Mouse (Mus musculus): ENCODE data around the gene Gm20388. TPM values are rescaled to one million over a fixed set of nuclear protein-coding genes. Genes with fewer than 3 reads are reported as not detected.

Gene Gm20388
- polyA plus RNA-seq, 1 experiment = 28.1 TPM

DNA sequence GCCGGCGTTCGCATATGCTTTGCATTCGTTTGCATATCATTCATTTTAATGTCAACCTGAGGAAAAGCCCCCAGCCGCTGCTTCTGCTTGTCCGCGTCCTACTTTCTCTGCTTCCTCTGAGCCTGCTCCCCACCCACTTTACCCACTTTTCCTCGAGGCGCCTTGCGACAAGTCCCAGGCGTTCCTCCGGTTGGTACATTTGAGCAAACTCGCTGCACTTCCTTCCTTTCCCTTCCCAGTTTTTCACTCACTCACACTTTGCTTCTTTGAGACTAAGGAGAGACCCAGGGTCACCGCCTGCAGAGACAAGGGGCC, 2768.2 kb downstream of the Gm20388 start:
- H3K27me3 ChIP-seq (ENCODE audit: control insufficient read depth, insufficient read depth, low read length, poor library complexity, severe bottlenecking) = peaks cover 10% of the 10 kb centered on the region

DNA sequence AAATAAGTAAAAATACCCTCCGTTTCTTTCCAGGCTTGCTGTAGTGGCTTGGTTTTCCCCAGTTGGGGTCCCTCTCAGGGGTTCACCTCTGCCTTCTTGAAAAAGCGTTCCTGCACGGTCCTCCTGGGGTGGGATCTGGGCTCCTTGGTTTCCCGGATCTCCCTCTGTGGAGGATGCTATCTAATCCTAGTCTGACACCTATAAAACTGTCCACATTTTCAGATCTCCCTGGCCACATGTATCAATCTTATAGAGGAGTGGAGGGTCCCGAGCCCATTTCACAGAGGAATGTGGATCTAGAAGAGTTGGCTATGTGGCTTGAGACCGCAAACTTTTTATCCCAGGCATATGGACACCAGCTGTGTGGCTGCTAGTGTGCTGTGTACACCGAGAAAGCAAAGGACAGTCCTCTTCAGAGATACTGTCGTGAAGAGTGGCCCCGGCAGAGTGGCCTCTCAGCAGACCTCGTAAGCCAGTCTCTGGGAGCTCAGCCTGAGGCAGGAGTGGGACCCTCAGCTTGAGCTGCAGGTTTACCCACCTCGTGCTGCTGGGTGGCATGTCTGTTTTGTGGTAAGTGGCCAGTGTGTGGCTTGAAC, 2768.8 kb downstream of the Gm20388 start:
- H3K4me1 ChIP-seq (ENCODE audit: control insufficient read depth, insufficient read depth, low read length) = no peaks in the 10 kb centered on the region

More for the DNA sequence above, 2768.2 kb downstream of the Gm20388 start:
- H3K27ac ChIP-seq (ENCODE audit: insufficient read depth, low read length) = no peak overlapping the region
- H3K9me3 ChIP-seq (replicated peaks; ENCODE audit: control insufficient read depth, insufficient read depth, low read length, poor library complexity, severe bottlenecking) = no peaks in the 10 kb centered on the region
- peak overlapping the region; percentile 66 for H3K4me3 ChIP-seq (ENCODE audit: low read depth, low read length)
- no peaks in the 10 kb centered on the region for H3K36me3 ChIP-seq (ENCODE audit: control insufficient read depth, insufficient read depth, low read length, poor library complexity, severe bottlenecking)
- H3K9ac ChIP-seq (ENCODE audit: low read depth, poor library complexity, severe bottlenecking) = peak overlapping the region; percentile 79
- TF ChIP-seq POLR2A (IDR thresholded peaks at IDR 0.05; ENCODE audit: insufficient read depth, low read length) = no peak
- TF ChIP-seq CTCF (IDR thresholded peaks at IDR 0.05; ENCODE audit: low read depth, low read length) = no peak
- TF ChIP-seq EP300 (IDR thresholded peaks at IDR 0.05; ENCODE audit: insufficient read depth, low read depth, low read length) = no peak
- no peaks in the 10 kb centered on the region for H3K4me1 ChIP-seq (ENCODE audit: control insufficient read depth, insufficient read depth, low read length)

DNA sequence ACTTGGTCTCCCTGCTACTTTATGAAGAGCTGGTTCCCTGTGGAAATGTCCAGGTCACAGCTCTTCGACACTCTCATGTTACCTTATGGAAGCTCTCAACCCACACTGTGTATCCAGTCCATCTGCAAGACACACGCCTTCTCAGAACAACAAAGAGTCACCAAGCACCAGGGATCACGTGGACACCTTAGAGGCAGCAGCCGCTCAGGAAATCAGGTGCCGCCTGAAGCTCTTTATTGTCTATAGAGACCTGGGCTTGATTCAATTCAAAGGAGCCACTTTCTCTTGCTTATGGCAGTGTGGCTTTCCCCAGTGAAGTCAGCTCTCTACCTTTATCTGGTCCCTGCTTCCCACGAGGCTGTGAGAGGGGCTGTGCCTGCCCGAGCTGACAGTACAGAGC, 2769.5 kb downstream of the Gm20388 start:
- peaks cover 10% of the 10 kb centered on the region for H3K27me3 ChIP-seq (ENCODE audit: control insufficient read depth, insufficient read depth, low read length, poor library complexity, severe bottlenecking)
- no peaks in the 10 kb centered on the region for H3K4me1 ChIP-seq (ENCODE audit: control insufficient read depth, insufficient read depth, low read length)
- TF ChIP-seq POLR2A (IDR thresholded peaks at IDR 0.05; ENCODE audit: insufficient read depth, low read length) (no peak), CTCF (IDR thresholded peaks at IDR 0.05; ENCODE audit: low read depth, low read length) (no peak), EP300 (IDR thresholded peaks at IDR 0.05; ENCODE audit: insufficient read depth, low read depth, low read length) (no peak)
- H3K9me3 ChIP-seq (replicated peaks; ENCODE audit: control insufficient read depth, insufficient read depth, low read length, poor library complexity, severe bottlenecking) = no peaks in the 10 kb centered on the region
- no peaks in the 10 kb centered on the region for H3K36me3 ChIP-seq (ENCODE audit: control insufficient read depth, insufficient read depth, low read length, poor library complexity, severe bottlenecking)
- no peak overlapping the region for H3K4me3 ChIP-seq (ENCODE audit: low read depth, low read length)
- no peak overlapping the region for H3K9ac ChIP-seq (ENCODE audit: low read depth, poor library complexity, severe bottlenecking)
- H3K27ac ChIP-seq (ENCODE audit: insufficient read depth, low read length) = no peak overlapping the region

More for the DNA sequence above, 2768.8 kb downstream of the Gm20388 start:
- no peak for TF ChIP-seq EP300 (IDR thresholded peaks at IDR 0.05; ENCODE audit: insufficient read depth, low read depth, low read length)
- TF ChIP-seq CTCF (IDR thresholded peaks at IDR 0.05; ENCODE audit: low read depth, low read length) = no peak
- TF ChIP-seq POLR2A (IDR thresholded peaks at IDR 0.05; ENCODE audit: insufficient read depth, low read length) = no peak
- H3K9ac ChIP-seq (ENCODE audit: low read depth, poor library complexity, severe bottlenecking) = no peak overlapping the region; the same call in 1 of the 2 replicates
- H3K4me3 ChIP-seq (ENCODE audit: low read depth, low read length) = no peak overlapping the region
- H3K27ac ChIP-seq (ENCODE audit: insufficient read depth, low read length) = no peak overlapping the region
- H3K9me3 ChIP-seq (replicated peaks; ENCODE audit: control insufficient read depth, insufficient read depth, low read length, poor library complexity, severe bottlenecking) = no peaks in the 10 kb centered on the region
- H3K36me3 ChIP-seq (ENCODE audit: control insufficient read depth, insufficient read depth, low read length, poor library complexity, severe bottlenecking) = no peaks in the 10 kb centered on the region
- H3K27me3 ChIP-seq (ENCODE audit: control insufficient read depth, insufficient read depth, low read length, poor library complexity, severe bottlenecking) = peaks cover 10% of the 10 kb centered on the region

DNA sequence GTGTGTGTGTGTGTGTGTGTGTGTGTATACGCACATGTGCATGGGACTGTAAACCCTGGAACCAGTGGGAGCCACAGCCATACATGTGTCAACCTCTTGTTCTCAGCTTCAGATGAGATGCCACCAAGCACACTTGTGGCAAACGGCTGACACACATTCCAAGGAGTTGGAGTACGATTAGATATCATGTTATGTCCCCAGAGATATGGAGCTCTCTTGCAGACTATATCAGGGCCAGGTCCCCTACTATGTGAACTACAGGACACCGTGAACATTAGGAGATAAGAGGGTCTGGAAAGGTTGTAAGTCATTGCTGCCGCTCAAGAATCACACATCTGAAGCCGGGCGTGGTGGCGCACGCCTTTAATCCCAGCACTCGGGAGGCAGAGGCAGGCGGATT, 2772.2 kb downstream of the Gm20388 start:
- no peaks in the 10 kb centered on the region for H3K36me3 ChIP-seq (ENCODE audit: control insufficient read depth, insufficient read depth, low read length, poor library complexity, severe bottlenecking)
- H3K27me3 ChIP-seq (ENCODE audit: control insufficient read depth, insufficient read depth, low read length, poor library complexity, severe bottlenecking) = peaks cover 5% of the 10 kb centered on the region
- H3K4me3 ChIP-seq (ENCODE audit: low read depth, low read length) = no peak overlapping the region
- no peak for TF ChIP-seq EP300 (IDR thresholded peaks at IDR 0.05; ENCODE audit: insufficient read depth, low read depth, low read length)
- no peak for TF ChIP-seq CTCF (IDR thresholded peaks at IDR 0.05; ENCODE audit: low read depth, low read length)
- no peak for TF ChIP-seq POLR2A (IDR thresholded peaks at IDR 0.05; ENCODE audit: insufficient read depth, low read length)
- H3K9me3 ChIP-seq (replicated peaks; ENCODE audit: control insufficient read depth, insufficient read depth, low read length, poor library complexity, severe bottlenecking) = no peaks in the 10 kb centered on the region
- H3K27ac ChIP-seq (ENCODE audit: insufficient read depth, low read length) = no peak overlapping the region
- no peak overlapping the region for H3K9ac ChIP-seq (ENCODE audit: low read depth, poor library complexity, severe bottlenecking)
- H3K4me1 ChIP-seq (ENCODE audit: control insufficient read depth, insufficient read depth, low read length) = no peaks in the 10 kb centered on the region

DNA sequence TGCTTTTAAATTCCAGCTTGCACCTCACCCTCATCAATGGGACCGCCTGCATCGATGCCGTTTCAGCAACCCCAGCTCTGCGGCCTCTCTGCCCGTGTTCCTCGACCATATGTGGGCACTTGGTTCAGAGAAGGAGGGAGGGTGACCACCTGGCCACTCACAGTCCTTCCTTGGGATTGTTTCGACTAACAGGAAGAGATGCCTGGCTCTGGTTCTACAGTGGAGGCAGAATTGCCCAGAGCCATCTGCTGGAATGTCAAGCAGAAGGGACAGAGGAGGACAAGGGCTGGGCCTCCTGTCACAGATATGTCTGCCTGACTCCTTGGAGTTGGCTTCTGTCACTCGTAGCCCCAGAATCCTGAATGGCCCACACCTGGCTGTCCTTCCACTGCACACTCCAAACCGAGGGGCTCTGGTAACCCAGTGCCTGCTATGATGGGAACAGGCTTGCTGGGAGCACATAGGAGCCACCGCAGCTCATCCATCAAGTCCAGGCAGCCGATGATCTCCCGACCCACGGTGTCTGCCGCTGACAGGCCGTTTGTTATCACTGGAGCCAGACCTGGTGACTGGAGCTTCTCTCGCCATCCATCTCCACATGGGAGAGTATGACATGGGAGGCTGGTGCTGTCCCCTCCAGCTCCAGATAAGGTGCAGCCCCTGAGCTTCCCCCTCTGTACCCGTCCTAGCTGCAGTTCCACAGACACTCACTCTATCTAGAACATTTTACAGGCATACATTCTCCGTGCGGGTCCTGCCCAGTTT, 2774.6 kb downstream of the Gm20388 start:
- Histone ChIP-seq H3K4me1 (ENCODE audit: control insufficient read depth, insufficient read depth, low read length) (no peaks in the 10 kb centered on the region), H3K9me3 (replicated peaks; ENCODE audit: control insufficient read depth, insufficient read depth, low read length, poor library complexity, severe bottlenecking) (no peaks in the 10 kb centered on the region), H3K4me3 (ENCODE audit: low read depth, low read length) (no peak overlapping the region), H3K36me3 (ENCODE audit: control insufficient read depth, insufficient read depth, low read length, poor library complexity, severe bottlenecking) (no peaks in the 10 kb centered on the region), H3K27me3 (ENCODE audit: control insufficient read depth, insufficient read depth, low read length, poor library complexity, severe bottlenecking) (no peaks in the 10 kb centered on the region), H3K9ac (ENCODE audit: low read depth, poor library complexity, severe bottlenecking) (no peak overlapping the region), H3K27ac (ENCODE audit: insufficient read depth, low read length) (no peak overlapping the region)
- TF ChIP-seq POLR2A (IDR thresholded peaks at IDR 0.05; ENCODE audit: insufficient read depth, low read length) (no peak), EP300 (IDR thresholded peaks at IDR 0.05; ENCODE audit: insufficient read depth, low read depth, low read length) (no peak), CTCF (IDR thresholded peaks at IDR 0.05; ENCODE audit: low read depth, low read length) (no peak)

DNA sequence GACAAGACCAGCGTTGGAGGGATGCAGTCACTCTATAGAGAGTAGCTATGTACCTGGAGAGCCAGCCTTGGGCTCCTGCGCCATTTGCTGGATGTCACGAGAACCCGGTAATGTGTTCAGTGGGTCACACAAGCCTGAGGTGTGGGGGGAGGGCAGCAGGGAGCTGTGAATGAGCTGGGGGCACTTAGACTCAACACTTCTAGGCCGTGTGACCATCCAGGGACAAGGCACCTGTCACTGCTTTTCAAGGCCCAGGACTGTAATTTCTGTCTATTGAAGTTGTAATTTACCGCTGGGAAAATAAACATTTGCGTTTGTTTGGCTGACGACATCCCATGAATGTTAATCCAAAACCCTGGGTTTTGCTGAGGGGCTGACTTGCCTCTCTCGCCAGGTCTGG, 2776.2 kb downstream of the Gm20388 start:
- no peak overlapping the region for H3K9ac ChIP-seq (ENCODE audit: low read depth, poor library complexity, severe bottlenecking)
- H3K4me3 ChIP-seq (ENCODE audit: low read depth, low read length) = no peak overlapping the region
- H3K4me1 ChIP-seq (ENCODE audit: control insufficient read depth, insufficient read depth, low read length) = no peaks in the 10 kb centered on the region
- no peak overlapping the region for H3K27ac ChIP-seq (ENCODE audit: insufficient read depth, low read length)
- TF ChIP-seq POLR2A (IDR thresholded peaks at IDR 0.05; ENCODE audit: insufficient read depth, low read length) (no peak), CTCF (IDR thresholded peaks at IDR 0.05; ENCODE audit: low read depth, low read length) (no peak), EP300 (IDR thresholded peaks at IDR 0.05; ENCODE audit: insufficient read depth, low read depth, low read length) (no peak)
- no peaks in the 10 kb centered on the region for H3K9me3 ChIP-seq (replicated peaks; ENCODE audit: control insufficient read depth, insufficient read depth, low read length, poor library complexity, severe bottlenecking)
- H3K27me3 ChIP-seq (ENCODE audit: control insufficient read depth, insufficient read depth, low read length, poor library complexity, severe bottlenecking) = no peaks in the 10 kb centered on the region
- no peaks in the 10 kb centered on the region for H3K36me3 ChIP-seq (ENCODE audit: control insufficient read depth, insufficient read depth, low read length, poor library complexity, severe bottlenecking)

Measured in ES-Bruce4 (cell line).